Mouse (Mus musculus): ENCODE measurements at regions not wholly inside any gene's neighbourhood (a gene's known extent, or its start where the extent isn't known, plus 50 kb on each side); places are given as distances from the start of the nearest gene placed in this dataset.

- no peak for TF ChIP-seq POLR2A (IDR thresholded peaks at IDR 0.05; ENCODE audit: insufficient read depth, low read length)
- TF ChIP-seq CTCF (IDR thresholded peaks at IDR 0.05; ENCODE audit: low read depth, low read length), result no peak
- no peak for TF ChIP-seq EP300 (IDR thresholded peaks at IDR 0.05; ENCODE audit: insufficient read depth, low read depth, low read length)
These were observed 171.0 kb upstream of the Klf3 start for GRCm38 (mm10) chr5:64632171-64632570.

Data from ES-Bruce4 (cell line).